Mouse (Mus musculus) neural tube, embryonic 13.5 days (tissue): ENCODE measurements around the gene Rasl10a. TPM values are rescaled to one million over a fixed set of nuclear protein-coding genes. Genes with fewer than 3 reads are reported as not detected.

Source experiments
- ATAC-seq: fragments of 200-750 bp; cut with Nextera tagmentation; 2 replicates; pipeline ENCODE4 v1.8.0; 2017; ENCODE audit warnings: low read depth, mild to moderate bottlenecking, moderate TSS enrichment, moderate library complexity
- H3K27ac ChIP-seq: fragments of 300-500 bp; sonication (generic); replicated peaks from 2 replicates; pipeline ENCODE4 v1.5.1; 2015; ENCODE audit warnings: moderate library complexity, mild to moderate bottlenecking, inconsistent platforms
- H3K27me3 ChIP-seq: fragments of 300-500 bp; sonication (generic); 2 replicates; pipeline ENCODE4 v1.6.1; 2015; ENCODE audit warnings: mild to moderate bottlenecking, inconsistent platforms
- H3K36me3 ChIP-seq: fragments of 300-500 bp; sonication (generic); 2 replicates; pipeline ENCODE4 v1.6.1; 2015; ENCODE audit warnings: mild to moderate bottlenecking, inconsistent platforms
- H3K4me1 ChIP-seq: fragments of 300-500 bp; sonication (generic); replicated peaks from 2 replicates; pipeline ENCODE4 v1.6.1; 2015; ENCODE audit warnings: inconsistent platforms
- H3K4me2 ChIP-seq: fragments of 300-500 bp; sonication (generic); 2 replicates; pipeline ENCODE4 v1.6.1; 2015; ENCODE audit warnings: inconsistent platforms, mild to moderate bottlenecking, moderate library complexity
- H3K4me3 ChIP-seq: fragments of 300-500 bp; sonication (generic); 2 replicates; pipeline ENCODE4 v1.5.1; 2015; ENCODE audit warnings: mild to moderate bottlenecking, inconsistent platforms
- H3K9ac ChIP-seq: fragments of 300-500 bp; sonication (generic); 2 replicates; pipeline ENCODE4 v1.6.1; 2015; ENCODE audit warnings: moderate library complexity, mild to moderate bottlenecking, inconsistent platforms
- H3K9me3 ChIP-seq: fragments of 300-500 bp; sonication (generic); 2 replicates; pipeline ENCODE4 v1.6.1; 2016; ENCODE audit warnings: inconsistent platforms
- WGBS: fragments of 180-500 bp; shearing (Covaris S2); methylation state at CpG from one replicate; pipeline ENCODE4 v1.1.7; 2015; 5-methylcytosine and 5-hydroxymethylcytosine counted together
- polyA plus RNA-seq: library from polyadenylated mRNA; unstranded; fragments of >200 nt; fragmentation: Nextera tagmentation; extraction: Ambion mirVana; gene quantifications from 2 replicates; pipeline ENCODE4 v1.2.1, GENCODE M21; 2015

Gene Rasl10a
- polyA plus RNA-seq, 1 experiment from 2014 or later = 0.64 TPM

GRCm38 (mm10) chr11:5033136-5033535 is 24.8 kb upstream of the Rasl10a start:
- H3K27ac ChIP-seq = no peak overlapping the region
- no peaks in the 10 kb centered on the region for H3K9me3 ChIP-seq
- no peak overlapping the region for H3K4me2 ChIP-seq
- H3K36me3 ChIP-seq = peaks cover 100% of the 10 kb centered on the region
- no peak for ATAC-seq
- WGBS = 82% methylated on average over 3 of the region's 3 CpGs
- no peak overlapping the region for H3K4me3 ChIP-seq
- no peaks in the 10 kb centered on the region for H3K4me1 ChIP-seq
- H3K9ac ChIP-seq = no peak overlapping the region
- H3K27me3 ChIP-seq = no peaks in the 10 kb centered on the region

- no peak for ATAC-seq
- Histone ChIP-seq H3K27ac (no peak overlapping the region), H3K36me3 (peaks cover 100% of the 10 kb centered on the region)
Measured at GRCm38 (mm10) chr11:5035421-5035820, 22.5 kb upstream of the Rasl10a start.

GRCm38 (mm10) chr11:5037146-5037854 is 20.6 kb upstream of the Rasl10a start:
- Histone ChIP-seq H3K9me3 (no peaks in the 10 kb centered on the region), H3K4me3 (no peak overlapping the region), H3K4me1 (no peaks in the 10 kb centered on the region), H3K27me3 (no peaks in the 10 kb centered on the region), H3K36me3 (peaks cover 100% of the 10 kb centered on the region), H3K27ac (no peak overlapping the region), H3K9ac (no peak overlapping the region), H3K4me2 (no peak overlapping the region)
- 89% methylated on average over 8 of the region's 8 CpGs for WGBS
- ATAC-seq = no peak

More at GRCm38 (mm10) chr11:5035421-5035820, 22.5 kb upstream of the Rasl10a start:
- H3K4me1 ChIP-seq = no peaks in the 10 kb centered on the region
- H3K9me3 ChIP-seq = no peaks in the 10 kb centered on the region
- H3K4me2 ChIP-seq = no peak overlapping the region
- H3K9ac ChIP-seq = no peak overlapping the region
- H3K27me3 ChIP-seq = no peaks in the 10 kb centered on the region
- no peak overlapping the region for H3K4me3 ChIP-seq
- 86% methylated on average over 4 of the region's 4 CpGs for WGBS

GRCm38 (mm10) chr11:5040585-5040984 is 17.3 kb upstream of the Rasl10a start:
- WGBS = 98% methylated on average over 5 of the region's 5 CpGs
- no peak overlapping the region for H3K27ac ChIP-seq
- no peaks in the 10 kb centered on the region for H3K9me3 ChIP-seq
- ATAC-seq = no peak
- no peak overlapping the region for H3K9ac ChIP-seq
- peaks cover 75% of the 10 kb centered on the region for H3K36me3 ChIP-seq
- no peak overlapping the region for H3K4me3 ChIP-seq
- H3K27me3 ChIP-seq = no peaks in the 10 kb centered on the region
- no peaks in the 10 kb centered on the region for H3K4me1 ChIP-seq
- H3K4me2 ChIP-seq = no peak overlapping the region

- Histone ChIP-seq H3K4me2 (no peak overlapping the region), H3K27ac (no peak overlapping the region), H3K4me1 (no peaks in the 10 kb centered on the region), H3K27me3 (no peaks in the 10 kb centered on the region), H3K9ac (no peak overlapping the region), H3K36me3 (peaks cover 68% of the 10 kb centered on the region), H3K9me3 (no peaks in the 10 kb centered on the region), H3K4me3 (no peak overlapping the region)
- no peak for ATAC-seq
- WGBS = 81% methylated on average over 18 of the region's 18 CpGs
Measured at GRCm38 (mm10) chr11:5041144-5041780, 16.7 kb upstream of the Rasl10a start.

- ATAC-seq = no peak
- no peak overlapping the region for H3K27ac ChIP-seq
- H3K9me3 ChIP-seq = no peaks in the 10 kb centered on the region
- H3K4me3 ChIP-seq = no peak overlapping the region
- H3K4me1 ChIP-seq = no peaks in the 10 kb centered on the region
- peaks cover 53% of the 10 kb centered on the region for H3K36me3 ChIP-seq
- 86% methylated on average over 8 of the region's 8 CpGs for WGBS
- no peak overlapping the region for H3K4me2 ChIP-seq
- no peaks in the 10 kb centered on the region for H3K27me3 ChIP-seq
- no peak overlapping the region for H3K9ac ChIP-seq
Measured at GRCm38 (mm10) chr11:5042645-5043381, 15.1 kb upstream of the Rasl10a start.

- Histone ChIP-seq H3K27ac (no peak overlapping the region), H3K9ac (no peak overlapping the region), H3K4me3 (no peak overlapping the region), H3K4me1 (no peaks in the 10 kb centered on the region), H3K9me3 (no peaks in the 10 kb centered on the region), H3K4me2 (no peak overlapping the region), H3K36me3 (peaks cover 17% of the 10 kb centered on the region), H3K27me3 (no peaks in the 10 kb centered on the region)
- WGBS = 45% methylated on average over 12 of the region's 12 CpGs
- ATAC-seq = no peak
Measured at GRCm38 (mm10) chr11:5046321-5046926, 11.5 kb upstream of the Rasl10a start.

GRCm38 (mm10) chr11:5051629-5052028 is 6.3 kb upstream of the Rasl10a start:
- H3K27ac ChIP-seq = no peak overlapping the region
- H3K27me3 ChIP-seq = peaks cover 19% of the 10 kb centered on the region
- H3K4me2 ChIP-seq = no peak overlapping the region
- H3K9me3 ChIP-seq = no peaks in the 10 kb centered on the region
- peaks cover 9% of the 10 kb centered on the region for H3K4me1 ChIP-seq
- no peak overlapping the region for H3K9ac ChIP-seq
- WGBS = 84% methylated on average over 10 of the region's 10 CpGs
- ATAC-seq = no peak
- no peak overlapping the region for H3K4me3 ChIP-seq
- H3K36me3 ChIP-seq = no peaks in the 10 kb centered on the region

GRCm38 (mm10) chr11:5052200-5052854 is 5.6 kb upstream of the Rasl10a start:
- Histone ChIP-seq H3K4me3 (no peak overlapping the region), H3K4me2 (no peak overlapping the region), H3K36me3 (no peaks in the 10 kb centered on the region), H3K27ac (no peak overlapping the region), H3K9ac (no peak overlapping the region), H3K9me3 (no peaks in the 10 kb centered on the region), H3K27me3 (peaks cover 26% of the 10 kb centered on the region), H3K4me1 (peaks cover 16% of the 10 kb centered on the region)
- ATAC-seq = no peak
- 79% methylated on average over 10 of the region's 10 CpGs for WGBS

GRCm38 (mm10) chr11:5054151-5054550 is 3.8 kb upstream of the Rasl10a start:
- ATAC-seq = no peak
- Histone ChIP-seq H3K27ac (no peak overlapping the region), H3K9ac (no peak overlapping the region), H3K9me3 (no peaks in the 10 kb centered on the region), H3K4me2 (no peak overlapping the region), H3K36me3 (no peaks in the 10 kb centered on the region), H3K27me3 (peaks cover 43% of the 10 kb centered on the region), H3K4me3 (no peak overlapping the region), H3K4me1 (peaks cover 29% of the 10 kb centered on the region)
- 89% methylated on average over 14 of the region's 14 CpGs for WGBS

- Histone ChIP-seq H3K4me3 (no peak overlapping the region), H3K27ac (no peak overlapping the region), H3K36me3 (no peaks in the 10 kb centered on the region), H3K4me2 (no peak overlapping the region), H3K4me1 (peaks cover 37% of the 10 kb centered on the region), H3K9ac (no peak overlapping the region), H3K27me3 (peaks cover 50% of the 10 kb centered on the region), H3K9me3 (no peaks in the 10 kb centered on the region)
- WGBS = 67% methylated on average over 6 of the region's 6 CpGs
- ATAC-seq = no peak
Measured at GRCm38 (mm10) chr11:5054874-5055273, 3.1 kb upstream of the Rasl10a start.
